Mouse (Mus musculus) cerebellum, postnatal 10 days (tissue): ENCODE data around the gene Olfr58.
"Not testable (repeated sequence)": the region's sequence is repeated elsewhere in the genome, so short reads cannot be mapped to it uniquely, and the experiment has no call there.

Experiments used
- DNase-seq, 2 experiments: peaks; one replicate each; pipeline ENCODE4 v3.0.0; 2021; ENCODE audit warnings: mixed read lengths in 2 of 2

Olfr58 gene

DNA sequence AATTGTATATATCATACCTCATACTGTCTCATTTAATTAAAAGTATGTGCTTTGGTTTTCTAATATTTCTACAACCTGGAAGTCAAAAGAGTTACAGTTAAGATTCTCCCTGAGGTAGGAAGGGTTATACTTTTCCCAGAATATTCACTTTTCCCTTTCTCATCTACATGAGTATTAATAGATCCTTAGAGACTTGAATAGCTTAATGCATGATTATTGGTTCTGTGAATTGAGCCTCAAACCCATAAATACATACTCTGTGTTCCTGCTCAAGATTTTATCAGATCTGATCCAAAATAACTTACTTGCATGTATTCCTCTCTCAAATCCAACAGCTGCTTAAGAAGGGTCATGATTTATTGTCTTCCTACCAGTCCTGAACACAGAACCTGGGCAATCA lies at the start of gene Olfr58:
Olfr58 (plus strand) TSS at position 301 of the 400 bp plus-strand sequence.
- DNase-seq: no peak

GRCm38 (mm10) chr9:19769136-19769535 lies 10.9 kb upstream of the Olfr58 start:
- DNase-seq: no peak

DNA sequence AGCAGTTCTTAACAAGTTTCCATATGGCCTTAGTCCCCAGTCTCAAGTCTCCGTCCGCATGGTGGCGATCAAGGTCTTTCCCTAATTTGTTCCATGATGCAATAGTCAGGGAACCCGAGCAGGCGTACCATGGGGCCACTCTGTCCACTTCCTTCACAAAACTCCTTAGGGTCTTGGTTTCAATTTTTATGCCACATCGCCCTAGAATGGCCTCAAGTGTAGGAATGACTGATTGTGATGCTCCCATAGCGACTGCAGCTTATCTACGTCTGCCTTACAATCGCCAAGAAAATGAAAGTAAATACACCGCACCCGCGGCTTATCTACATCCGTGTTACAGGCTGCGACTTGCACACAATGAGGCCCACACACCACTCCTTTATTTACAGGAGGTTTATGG lies 10.4 kb upstream of the Olfr58 start:
- no peak for DNase-seq

- DNase-seq: no peak
These were observed 22.9 kb downstream of the Olfr58 start for GRCm38 (mm10) chr9:19803000-19803399.

- not testable (repeated sequence) for DNase-seq
These were observed 24.5 kb downstream of the Olfr58 start, which contains the start of gene Olfr859 for GRCm38 (mm10) chr9:19804606-19805005. TSS of gene Olfr859 (plus strand) at chr9:19804906.
